Mouse (Mus musculus): ENCODE results near the gene Entpd7. TPM values are rescaled to one million over a fixed set of nuclear protein-coding genes. Genes with fewer than 3 reads are reported as not detected.

Gene Entpd7
- polyA plus RNA-seq, 1 experiment from 2014 or later: 9.5 TPM

GRCm38 (mm10) chr19:43695514-43695964 lies 6.1 kb downstream of the Entpd7 start:
- Histone ChIP-seq H3K4me3 (ENCODE audit: low read length) (no peak overlapping the region), H3K4me1 (replicated peaks; ENCODE audit: control insufficient read depth, insufficient read depth, low read length) (peaks cover 1% of the 10 kb centered on the region; the same call in 1 of the 2 replicates), H3K9ac (ENCODE audit: low read length) (no peak overlapping the region), H3K27me3 (ENCODE audit: control insufficient read depth, insufficient read depth, low read depth, low read length) (no peaks in the 10 kb centered on the region), H3K4me2 (ENCODE audit: low read depth, low read length) (no peak overlapping the region), H3K36me3 (ENCODE audit: control insufficient read depth, insufficient read depth, low read length) (peaks cover 11% of the 10 kb centered on the region), H3K9me3 (ENCODE audit: control insufficient read depth, low read length) (no peaks in the 10 kb centered on the region), H3K27ac (ENCODE audit: low read length) (no peak overlapping the region)
- 53% methylated on average over 10 of the region's 10 CpGs for WGBS
- ATAC-seq (ENCODE audit: low read depth): no peak

- ATAC-seq (ENCODE audit: low read depth): no peak
- H3K9me3 ChIP-seq (ENCODE audit: control insufficient read depth, low read length): no peaks in the 10 kb centered on the region
- WGBS: 87% methylated on average over 5 of the region's 5 CpGs
- H3K4me1 ChIP-seq (replicated peaks; ENCODE audit: control insufficient read depth, insufficient read depth, low read length): no peaks in the 10 kb centered on the region
- peaks cover 17% of the 10 kb centered on the region for H3K36me3 ChIP-seq (ENCODE audit: control insufficient read depth, insufficient read depth, low read length)
- H3K27ac ChIP-seq (ENCODE audit: low read length): no peak overlapping the region
- no peaks in the 10 kb centered on the region for H3K27me3 ChIP-seq (ENCODE audit: control insufficient read depth, insufficient read depth, low read depth, low read length)
- H3K9ac ChIP-seq (ENCODE audit: low read length): no peak overlapping the region
- no peak overlapping the region for H3K4me3 ChIP-seq (ENCODE audit: low read length)
- H3K4me2 ChIP-seq (ENCODE audit: low read depth, low read length): no peak overlapping the region
Measured at GRCm38 (mm10) chr19:43697666-43698370, 8.3 kb downstream of the Entpd7 start.

GRCm38 (mm10) chr19:43699021-43699762 lies 9.7 kb downstream of the Entpd7 start:
- H3K4me1 ChIP-seq (replicated peaks; ENCODE audit: control insufficient read depth, insufficient read depth, low read length): no peaks in the 10 kb centered on the region
- H3K36me3 ChIP-seq (ENCODE audit: control insufficient read depth, insufficient read depth, low read length): peaks cover 20% of the 10 kb centered on the region
- no peak overlapping the region for H3K27ac ChIP-seq (ENCODE audit: low read length)
- H3K4me3 ChIP-seq (ENCODE audit: low read length): no peak overlapping the region
- H3K4me2 ChIP-seq (ENCODE audit: low read depth, low read length): no peak overlapping the region
- 63% methylated on average over 10 of the region's 11 CpGs for WGBS
- no peaks in the 10 kb centered on the region for H3K9me3 ChIP-seq (ENCODE audit: control insufficient read depth, low read length)
- no peak for ATAC-seq (ENCODE audit: low read depth)
- no peak overlapping the region for H3K9ac ChIP-seq (ENCODE audit: low read length)
- no peaks in the 10 kb centered on the region for H3K27me3 ChIP-seq (ENCODE audit: control insufficient read depth, insufficient read depth, low read depth, low read length)

- Histone ChIP-seq H3K4me3 (ENCODE audit: low read length) (no peak overlapping the region), H3K9ac (ENCODE audit: low read length) (no peak overlapping the region), H3K4me1 (replicated peaks; ENCODE audit: control insufficient read depth, insufficient read depth, low read length) (no peaks in the 10 kb centered on the region), H3K36me3 (ENCODE audit: control insufficient read depth, insufficient read depth, low read length) (peaks cover 20% of the 10 kb centered on the region), H3K27ac (ENCODE audit: low read length) (no peak overlapping the region), H3K9me3 (ENCODE audit: control insufficient read depth, low read length) (no peaks in the 10 kb centered on the region), H3K27me3 (ENCODE audit: control insufficient read depth, insufficient read depth, low read depth, low read length) (no peaks in the 10 kb centered on the region), H3K4me2 (ENCODE audit: low read depth, low read length) (no peak overlapping the region)
- ATAC-seq (ENCODE audit: low read depth): no peak
- WGBS: 75% methylated on average over 6 of the region's 6 CpGs
Measured at GRCm38 (mm10) chr19:43699763-43700155, 10.3 kb downstream of the Entpd7 start.

- H3K4me1 ChIP-seq (replicated peaks; ENCODE audit: control insufficient read depth, insufficient read depth, low read length): peaks cover 2% of the 10 kb centered on the region
- peaks cover 29% of the 10 kb centered on the region for H3K36me3 ChIP-seq (ENCODE audit: control insufficient read depth, insufficient read depth, low read length)
- H3K9ac ChIP-seq (ENCODE audit: low read length): no peak overlapping the region
- no peak overlapping the region for H3K4me3 ChIP-seq (ENCODE audit: low read length)
- no peak for ATAC-seq (ENCODE audit: low read depth)
- no peak overlapping the region for H3K4me2 ChIP-seq (ENCODE audit: low read depth, low read length)
- H3K27me3 ChIP-seq (ENCODE audit: control insufficient read depth, insufficient read depth, low read depth, low read length): no peaks in the 10 kb centered on the region
- no peaks in the 10 kb centered on the region for H3K9me3 ChIP-seq (ENCODE audit: control insufficient read depth, low read length)
- H3K27ac ChIP-seq (ENCODE audit: low read length): no peak overlapping the region
- WGBS: 65% methylated on average over 11 of the region's 11 CpGs
Measured at GRCm38 (mm10) chr19:43704211-43704610, 14.7 kb downstream of the Entpd7 start.

- Histone ChIP-seq H3K9me3 (ENCODE audit: control insufficient read depth, low read length) (no peaks in the 10 kb centered on the region), H3K36me3 (ENCODE audit: control insufficient read depth, insufficient read depth, low read length) (peaks cover 25% of the 10 kb centered on the region), H3K27ac (ENCODE audit: low read length) (no peak overlapping the region), H3K4me2 (ENCODE audit: low read depth, low read length) (no peak overlapping the region), H3K27me3 (ENCODE audit: control insufficient read depth, insufficient read depth, low read depth, low read length) (no peaks in the 10 kb centered on the region), H3K4me3 (ENCODE audit: low read length) (no peak overlapping the region), H3K9ac (ENCODE audit: low read length) (no peak overlapping the region), H3K4me1 (replicated peaks; ENCODE audit: control insufficient read depth, insufficient read depth, low read length) (peaks cover 2% of the 10 kb centered on the region)
- no peak for ATAC-seq (ENCODE audit: low read depth)
- 90% methylated on average over 17 of the region's 17 CpGs for WGBS
Measured at GRCm38 (mm10) chr19:43704787-43705497, 15.5 kb downstream of the Entpd7 start.

- Histone ChIP-seq H3K4me2 (ENCODE audit: low read depth, low read length) (no peak overlapping the region), H3K36me3 (ENCODE audit: control insufficient read depth, insufficient read depth, low read length) (peaks cover 13% of the 10 kb centered on the region; the same call in 1 of the 2 replicates), H3K4me1 (replicated peaks; ENCODE audit: control insufficient read depth, insufficient read depth, low read length) (peaks cover 2% of the 10 kb centered on the region), H3K27ac (ENCODE audit: low read length) (no peak overlapping the region), H3K4me3 (ENCODE audit: low read length) (no peak overlapping the region), H3K27me3 (ENCODE audit: control insufficient read depth, insufficient read depth, low read depth, low read length) (no peaks in the 10 kb centered on the region), H3K9me3 (ENCODE audit: control insufficient read depth, low read length) (no peaks in the 10 kb centered on the region), H3K9ac (ENCODE audit: low read length) (no peak overlapping the region)
- ATAC-seq (ENCODE audit: low read depth): 0 out of 2 replicates have a peak, but pooled peaks have one; percentile 73
- 55% methylated on average over 7 of the region's 7 CpGs for WGBS
Measured at GRCm38 (mm10) chr19:43708206-43708605, 18.7 kb downstream of the Entpd7 start.

GRCm38 (mm10) chr19:43709317-43709716 lies 19.8 kb downstream of the Entpd7 start:
- Histone ChIP-seq H3K36me3 (ENCODE audit: control insufficient read depth, insufficient read depth, low read length) (peaks cover 13% of the 10 kb centered on the region; the same call in 1 of the 2 replicates), H3K4me2 (ENCODE audit: low read depth, low read length) (no peak overlapping the region), H3K4me3 (ENCODE audit: low read length) (no peak overlapping the region), H3K27ac (ENCODE audit: low read length) (no peak overlapping the region), H3K4me1 (replicated peaks; ENCODE audit: control insufficient read depth, insufficient read depth, low read length) (peaks cover 2% of the 10 kb centered on the region), H3K9me3 (ENCODE audit: control insufficient read depth, low read length) (no peaks in the 10 kb centered on the region), H3K9ac (ENCODE audit: low read length) (no peak overlapping the region), H3K27me3 (ENCODE audit: control insufficient read depth, insufficient read depth, low read depth, low read length) (no peaks in the 10 kb centered on the region)
- WGBS: 89% methylated on average over 8 of the region's 8 CpGs
- ATAC-seq (ENCODE audit: low read depth): no peak

All from lung, embryonic 16.5 days (tissue).